Mouse (Mus musculus) cerebellum, adult 2 months (tissue): ENCODE results near the gene Coro2b.

Experiments used
- CTCF ChIP-seq: fragments of 200-500 bp; IDR thresholded peaks from 2 replicates; pipeline ENCODE4 v1.5.1; 2011; ENCODE audit warnings: low read depth, mild to moderate bottlenecking, control low read depth, low read length, moderate library complexity, borderline replicate concordance; ENCODE audit not compliant: insufficient read depth
- POLR2A ChIP-seq: fragments of 200-500 bp; IDR thresholded peaks from 2 replicates; pipeline ENCODE4 v1.6.1; 2011; ENCODE audit warnings: low read length, control low read depth, borderline replicate concordance; ENCODE audit not compliant: insufficient read depth

DNA sequence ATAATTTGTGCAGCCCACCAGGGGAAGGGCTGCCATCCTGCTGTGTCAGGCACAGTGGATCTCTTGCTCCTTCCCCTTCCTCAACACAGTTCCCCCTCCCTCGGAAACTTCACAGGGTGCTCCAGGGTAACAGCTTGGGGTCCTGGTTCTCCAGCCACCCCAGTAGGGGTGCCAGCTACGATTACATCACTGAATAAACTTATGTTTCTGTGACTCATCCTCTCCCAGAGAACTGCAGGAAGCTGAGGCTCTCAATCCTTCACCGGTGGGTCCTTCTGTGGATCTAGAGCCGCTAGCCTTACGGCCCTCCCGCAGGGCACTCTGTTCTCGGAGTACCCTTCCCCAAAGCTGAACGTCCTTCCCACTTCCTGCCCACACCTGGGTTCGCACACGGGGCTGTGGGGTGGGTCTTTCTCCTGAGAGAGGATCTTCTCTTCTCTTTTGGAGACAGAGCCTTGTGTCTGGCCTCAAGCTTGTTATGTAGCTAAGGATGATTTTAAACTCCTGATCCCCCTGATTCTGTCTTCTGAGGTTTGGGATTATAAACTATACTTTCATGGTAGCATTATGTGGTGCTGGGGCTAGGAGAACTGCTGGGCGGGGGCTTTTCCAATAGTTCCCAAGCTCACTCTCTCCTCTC lies 136.2 kb downstream of the Coro2b start:
- TF ChIP-seq POLR2A (no peak), CTCF (no peak)
